Mouse (Mus musculus) embryonic fibroblast, embryonic 13.5 days (primary cell): ENCODE measurements around the gene Ggta1.

Experiments used
- CTCF ChIP-seq: IDR thresholded peaks from 2 replicates; pipeline ENCODE4 v1.5.1; 2011; ENCODE audit warnings: mild to moderate bottlenecking, control low read depth, low read length, moderate library complexity, borderline replicate concordance; ENCODE audit not compliant: insufficient read depth
- POLR2A ChIP-seq: IDR thresholded peaks from 2 replicates; pipeline ENCODE4 v1.6.1; 2011; ENCODE audit warnings: low read depth, mild to moderate bottlenecking, control low read depth, low read length, moderate library complexity

- TF ChIP-seq CTCF (no peak), POLR2A (no peak)
These were observed 1.5 kb upstream of the Ggta1 start for GRCm38 (mm10) chr2:35464548-35464947.
